Mouse (Mus musculus): ENCODE measurements around the gene Selenoo. TPM values are rescaled to one million over a fixed set of nuclear protein-coding genes. Genes with fewer than 3 reads are reported as not detected.

The Selenoo gene
- polyA plus RNA-seq, 1 experiment from 2014 or later: 17.2 TPM

GRCm38 (mm10) chr15:89061761-89062517 lies 26.9 kb upstream of the Selenoo start:
- Histone ChIP-seq H3K4me2 (replicated peaks; ENCODE audit: low read depth, low read length) (no peak overlapping the region), H3K27ac (ENCODE audit: low read depth, low read length) (no peak overlapping the region), H3K36me3 (ENCODE audit: control insufficient read depth, insufficient read depth, low read length) (no peaks in the 10 kb centered on the region), H3K4me3 (ENCODE audit: low read depth, low read length) (no peak overlapping the region), H3K27me3 (ENCODE audit: control insufficient read depth, insufficient read depth, low read length) (peaks cover 18% of the 10 kb centered on the region), H3K9me3 (ENCODE audit: control insufficient read depth, low read length) (no peaks in the 10 kb centered on the region), H3K4me1 (replicated peaks; ENCODE audit: control insufficient read depth, insufficient read depth, low read length) (no peaks in the 10 kb centered on the region), H3K9ac (ENCODE audit: low read depth, low read length) (no peak overlapping the region)
- ATAC-seq (ENCODE audit: low FRiP score): no peak
- DNase-seq (ENCODE audit: low spot score): no peak
- 90% methylated on average over 6 of the region's 6 CpGs for WGBS

GRCm38 (mm10) chr15:89062518-89062910 lies 26.4 kb upstream of the Selenoo start:
- no peak overlapping the region for H3K4me2 ChIP-seq (replicated peaks; ENCODE audit: low read depth, low read length)
- peaks cover 23% of the 10 kb centered on the region for H3K27me3 ChIP-seq (ENCODE audit: control insufficient read depth, insufficient read depth, low read length)
- no peak overlapping the region for H3K4me3 ChIP-seq (ENCODE audit: low read depth, low read length)
- ATAC-seq (ENCODE audit: low FRiP score): no peak
- no peak overlapping the region for H3K27ac ChIP-seq (ENCODE audit: low read depth, low read length)
- H3K9me3 ChIP-seq (ENCODE audit: control insufficient read depth, low read length): no peaks in the 10 kb centered on the region
- DNase-seq (ENCODE audit: low spot score): no peak
- no peaks in the 10 kb centered on the region for H3K4me1 ChIP-seq (replicated peaks; ENCODE audit: control insufficient read depth, insufficient read depth, low read length)
- WGBS: 89% methylated on average over 5 of the region's 5 CpGs
- H3K36me3 ChIP-seq (ENCODE audit: control insufficient read depth, insufficient read depth, low read length): no peaks in the 10 kb centered on the region
- no peak overlapping the region for H3K9ac ChIP-seq (ENCODE audit: low read depth, low read length)

- ATAC-seq (ENCODE audit: low FRiP score) (no peak), DNase-seq (ENCODE audit: low spot score) (no peak)
- H3K4me2 ChIP-seq (replicated peaks; ENCODE audit: low read depth, low read length): no peak overlapping the region
- 83% methylated on average over 7 of the region's 7 CpGs for WGBS
- H3K27ac ChIP-seq (ENCODE audit: low read depth, low read length): no peak overlapping the region
- no peak overlapping the region for H3K4me3 ChIP-seq (ENCODE audit: low read depth, low read length)
- peaks cover 27% of the 10 kb centered on the region for H3K27me3 ChIP-seq (ENCODE audit: control insufficient read depth, insufficient read depth, low read length)
- H3K9me3 ChIP-seq (ENCODE audit: control insufficient read depth, low read length): no peaks in the 10 kb centered on the region
- H3K36me3 ChIP-seq (ENCODE audit: control insufficient read depth, insufficient read depth, low read length): no peaks in the 10 kb centered on the region
- H3K4me1 ChIP-seq (replicated peaks; ENCODE audit: control insufficient read depth, insufficient read depth, low read length): no peaks in the 10 kb centered on the region
- H3K9ac ChIP-seq (ENCODE audit: low read depth, low read length): no peak overlapping the region
Measured at GRCm38 (mm10) chr15:89063001-89063400, 25.9 kb upstream of the Selenoo start.

- Histone ChIP-seq H3K4me3 (ENCODE audit: low read depth, low read length) (no peak overlapping the region), H3K9me3 (ENCODE audit: control insufficient read depth, low read length) (no peaks in the 10 kb centered on the region), H3K9ac (ENCODE audit: low read depth, low read length) (no peak overlapping the region), H3K4me2 (replicated peaks; ENCODE audit: low read depth, low read length) (no peak overlapping the region), H3K36me3 (ENCODE audit: control insufficient read depth, insufficient read depth, low read length) (no peaks in the 10 kb centered on the region), H3K27me3 (ENCODE audit: control insufficient read depth, insufficient read depth, low read length) (peaks cover 27% of the 10 kb centered on the region), H3K27ac (ENCODE audit: low read depth, low read length) (no peak overlapping the region), H3K4me1 (replicated peaks; ENCODE audit: control insufficient read depth, insufficient read depth, low read length) (no peaks in the 10 kb centered on the region)
- no peak for ATAC-seq (ENCODE audit: low FRiP score)
- DNase-seq (ENCODE audit: low spot score): no peak
- 81% methylated on average over 6 of the region's 6 CpGs for WGBS
Measured at GRCm38 (mm10) chr15:89063536-89063935, 25.3 kb upstream of the Selenoo start.

- H3K36me3 ChIP-seq (ENCODE audit: control insufficient read depth, insufficient read depth, low read length): no peaks in the 10 kb centered on the region
- 91% methylated on average over 5 of the region's 5 CpGs for WGBS
- no peak overlapping the region for H3K27ac ChIP-seq (ENCODE audit: low read depth, low read length)
- H3K4me2 ChIP-seq (replicated peaks; ENCODE audit: low read depth, low read length): no peak overlapping the region
- no peaks in the 10 kb centered on the region for H3K4me1 ChIP-seq (replicated peaks; ENCODE audit: control insufficient read depth, insufficient read depth, low read length)
- DNase-seq (ENCODE audit: low spot score): no peak
- H3K9me3 ChIP-seq (ENCODE audit: control insufficient read depth, low read length): no peaks in the 10 kb centered on the region
- H3K27me3 ChIP-seq (ENCODE audit: control insufficient read depth, insufficient read depth, low read length): peaks cover 31% of the 10 kb centered on the region
- no peak overlapping the region for H3K4me3 ChIP-seq (ENCODE audit: low read depth, low read length)
- ATAC-seq (ENCODE audit: low FRiP score): no peak
- H3K9ac ChIP-seq (ENCODE audit: low read depth, low read length): no peak overlapping the region
Measured at GRCm38 (mm10) chr15:89064891-89065290, 24.0 kb upstream of the Selenoo start.

- WGBS: 32% methylated on average over 35 of the region's 35 CpGs
- Histone ChIP-seq H3K9ac (ENCODE audit: low read depth, low read length) (no peak overlapping the region), H3K4me1 (replicated peaks; ENCODE audit: control insufficient read depth, insufficient read depth, low read length) (no peaks in the 10 kb centered on the region), H3K27me3 (ENCODE audit: control insufficient read depth, insufficient read depth, low read length) (peaks cover 31% of the 10 kb centered on the region), H3K4me3 (ENCODE audit: low read depth, low read length) (0 out of 2 replicates have a peak overlapping the region, but pooled peaks have one; percentile 12), H3K4me2 (replicated peaks; ENCODE audit: low read depth, low read length) (no peak overlapping the region), H3K36me3 (ENCODE audit: control insufficient read depth, insufficient read depth, low read length) (no peaks in the 10 kb centered on the region), H3K9me3 (ENCODE audit: control insufficient read depth, low read length) (no peaks in the 10 kb centered on the region), H3K27ac (ENCODE audit: low read depth, low read length) (no peak overlapping the region)
- no peak for ATAC-seq (ENCODE audit: low FRiP score)
- peak; percentile 15 for DNase-seq (ENCODE audit: low spot score)
Measured at GRCm38 (mm10) chr15:89067609-89068008, 21.3 kb upstream of the Selenoo start.

GRCm38 (mm10) chr15:89068226-89068625 lies 20.7 kb upstream of the Selenoo start:
- WGBS: 33% methylated on average over 26 of the region's 26 CpGs
- Histone ChIP-seq H3K27ac (ENCODE audit: low read depth, low read length) (no peak overlapping the region), H3K27me3 (ENCODE audit: control insufficient read depth, insufficient read depth, low read length) (peaks cover 31% of the 10 kb centered on the region), H3K9ac (ENCODE audit: low read depth, low read length) (no peak overlapping the region), H3K9me3 (ENCODE audit: control insufficient read depth, low read length) (no peaks in the 10 kb centered on the region), H3K36me3 (ENCODE audit: control insufficient read depth, insufficient read depth, low read length) (no peaks in the 10 kb centered on the region), H3K4me1 (replicated peaks; ENCODE audit: control insufficient read depth, insufficient read depth, low read length) (no peaks in the 10 kb centered on the region), H3K4me2 (replicated peaks; ENCODE audit: low read depth, low read length) (no peak overlapping the region), H3K4me3 (ENCODE audit: low read depth, low read length) (0 out of 2 replicates have a peak overlapping the region, but pooled peaks have one; percentile 12)
- DNase-seq (ENCODE audit: low spot score) (no peak), ATAC-seq (ENCODE audit: low FRiP score) (no peak)

GRCm38 (mm10) chr15:89069336-89069840 lies 19.5 kb upstream of the Selenoo start:
- no peak for ATAC-seq (ENCODE audit: low FRiP score)

GRCm38 (mm10) chr15:89070606-89071005 lies 18.3 kb upstream of the Selenoo start:
- Histone ChIP-seq H3K4me2 (replicated peaks; ENCODE audit: low read depth, low read length) (no peak overlapping the region), H3K27ac (ENCODE audit: low read depth, low read length) (no peak overlapping the region), H3K4me1 (replicated peaks; ENCODE audit: control insufficient read depth, insufficient read depth, low read length) (peaks cover 8% of the 10 kb centered on the region), H3K36me3 (ENCODE audit: control insufficient read depth, insufficient read depth, low read length) (no peaks in the 10 kb centered on the region), H3K9ac (ENCODE audit: low read depth, low read length) (no peak overlapping the region), H3K4me3 (ENCODE audit: low read depth, low read length) (no peak overlapping the region), H3K9me3 (ENCODE audit: control insufficient read depth, low read length) (no peaks in the 10 kb centered on the region), H3K27me3 (ENCODE audit: control insufficient read depth, insufficient read depth, low read length) (peaks cover 31% of the 10 kb centered on the region)
- WGBS: 76% methylated on average over 24 of the region's 24 CpGs
- ATAC-seq (ENCODE audit: low FRiP score) (no peak), DNase-seq (ENCODE audit: low spot score) (no peak)

More at GRCm38 (mm10) chr15:89069336-89069840, 19.5 kb upstream of the Selenoo start:
- Histone ChIP-seq H3K4me3 (ENCODE audit: low read depth, low read length) (no peak overlapping the region), H3K27me3 (ENCODE audit: control insufficient read depth, insufficient read depth, low read length) (peaks cover 31% of the 10 kb centered on the region), H3K9ac (ENCODE audit: low read depth, low read length) (no peak overlapping the region), H3K9me3 (ENCODE audit: control insufficient read depth, low read length) (no peaks in the 10 kb centered on the region), H3K27ac (ENCODE audit: low read depth, low read length) (no peak overlapping the region), H3K4me2 (replicated peaks; ENCODE audit: low read depth, low read length) (no peak overlapping the region), H3K36me3 (ENCODE audit: control insufficient read depth, insufficient read depth, low read length) (no peaks in the 10 kb centered on the region), H3K4me1 (replicated peaks; ENCODE audit: control insufficient read depth, insufficient read depth, low read length) (no peaks in the 10 kb centered on the region)
- WGBS: 73% methylated on average over 19 of the region's 19 CpGs
- DNase-seq (ENCODE audit: low spot score): no peak

All from hindbrain, embryonic 11.5 days (tissue).